Mouse (Mus musculus): ENCODE measurements at regions not wholly inside any gene's neighbourhood (a gene's known extent, or its start where the extent isn't known, plus 50 kb on each side); places are given as distances from the start of the nearest gene placed in this dataset.
"Not testable (repeated sequence)": the region's sequence is repeated elsewhere in the genome, so short reads cannot be mapped to it uniquely, and the experiment has no call there.

- H3K36me3 ChIP-seq (replicated peaks; ENCODE audit: control insufficient read depth, insufficient read depth, low read length); H3K27me3 ChIP-seq (ENCODE audit: control insufficient read depth, insufficient read depth, low read length); H3K4me1 ChIP-seq (ENCODE audit: control insufficient read depth, insufficient read depth); H3K27ac ChIP-seq (ENCODE audit: low read depth); H3K4me2 ChIP-seq (ENCODE audit: low read depth, low read length); H3K9me3 ChIP-seq (replicated peaks; ENCODE audit: control insufficient read depth, low read length); ATAC-seq (ENCODE audit: insufficient read depth, low read depth); DNase-seq (ENCODE audit: low spot score); H3K9ac ChIP-seq (replicated peaks; ENCODE audit: low read depth, low read length); H3K4me3 ChIP-seq (ENCODE audit: low read depth, low read length): not testable (repeated sequence)
- 63% methylated on average over 2 of the region's 2 CpGs for WGBS
Observed at GRCm38 (mm10) chr8:20116785-20117184, 213.6 kb downstream of the Gm31371 start.

DNA sequence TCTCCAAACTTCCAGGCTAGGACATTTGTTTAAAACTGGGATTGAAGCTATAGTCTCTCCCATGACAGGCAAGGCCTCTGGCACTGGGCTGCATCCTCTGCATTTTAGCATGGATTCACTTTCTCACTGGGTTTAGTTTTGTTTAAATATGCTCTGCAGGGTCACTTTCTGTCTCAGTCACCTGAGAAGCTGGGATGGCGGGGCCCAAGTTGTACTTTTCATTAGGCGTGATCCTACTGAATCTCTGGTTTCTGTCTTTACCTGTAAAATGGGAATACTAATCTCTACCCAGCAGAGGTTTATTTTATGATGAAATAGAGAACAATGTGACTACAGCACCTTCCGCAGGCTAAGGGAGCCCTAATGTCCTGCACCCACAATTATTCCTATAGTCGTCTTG is 216.4 kb downstream of the Gm31371 start:
- not testable (repeated sequence) for ATAC-seq (ENCODE audit: insufficient read depth, low read depth); H3K4me3 ChIP-seq (ENCODE audit: low read depth, low read length)
- 67% methylated on average over 4 of the region's 4 CpGs for WGBS

DNA sequence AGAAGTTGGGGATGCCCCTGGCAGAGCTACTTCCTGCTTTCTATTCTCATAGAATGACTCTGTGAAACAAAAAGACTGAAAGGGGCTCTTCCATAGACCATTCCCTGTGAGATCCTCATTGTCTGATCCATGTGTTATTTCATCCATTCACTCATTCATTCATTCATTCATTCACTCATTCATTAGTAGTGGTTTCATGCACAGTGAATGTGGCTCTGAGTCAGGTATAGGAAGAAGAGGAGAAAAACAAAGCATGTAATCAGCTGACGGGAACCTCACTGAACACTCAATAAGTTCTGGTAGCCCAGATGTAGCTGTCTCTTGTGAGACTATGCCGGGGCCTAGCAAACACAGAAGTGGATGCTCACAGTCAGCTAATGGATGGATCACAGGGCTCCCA is 217.0 kb downstream of the Gm31371 start:
- not testable (repeated sequence) for H3K4me2 ChIP-seq (ENCODE audit: low read depth, low read length)

More for the DNA sequence above, 216.4 kb downstream of the Gm31371 start:
- H3K36me3 ChIP-seq (replicated peaks; ENCODE audit: control insufficient read depth, insufficient read depth, low read length); H3K4me2 ChIP-seq (ENCODE audit: low read depth, low read length); H3K27me3 ChIP-seq (ENCODE audit: control insufficient read depth, insufficient read depth, low read length); H3K9ac ChIP-seq (replicated peaks; ENCODE audit: low read depth, low read length); H3K9me3 ChIP-seq (replicated peaks; ENCODE audit: control insufficient read depth, low read length); H3K27ac ChIP-seq (ENCODE audit: low read depth); H3K4me1 ChIP-seq (ENCODE audit: control insufficient read depth, insufficient read depth); DNase-seq (ENCODE audit: low spot score): not testable (repeated sequence)

DNA sequence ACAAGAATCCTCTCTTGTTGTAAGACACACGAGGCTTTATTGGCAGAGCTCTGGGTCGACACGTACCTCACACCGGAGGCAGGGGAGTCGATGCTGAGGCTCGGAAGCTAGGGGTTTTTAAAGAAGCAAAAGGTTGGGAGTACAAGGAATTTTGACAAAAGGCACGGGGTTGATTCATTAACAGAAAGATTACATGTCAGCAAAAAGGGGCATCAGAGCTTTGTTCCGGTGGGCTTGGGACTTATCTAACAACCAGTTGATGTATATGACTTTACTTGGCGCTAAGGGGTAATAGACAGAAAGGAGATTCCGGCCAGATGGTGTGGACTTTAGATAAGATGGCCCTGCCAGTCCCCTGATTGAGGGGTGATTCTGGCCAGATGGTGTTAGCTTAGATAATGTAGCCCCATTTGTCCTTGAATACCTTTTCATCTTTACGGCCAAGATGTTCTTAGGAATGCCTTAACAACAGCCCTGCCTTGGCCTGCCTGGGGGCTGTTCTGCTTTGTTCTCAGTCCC is 218.3 kb downstream of the Gm31371 start:
- H3K4me3 ChIP-seq (ENCODE audit: low read depth, low read length); ATAC-seq (ENCODE audit: insufficient read depth, low read depth); H3K4me2 ChIP-seq (ENCODE audit: low read depth, low read length); H3K27me3 ChIP-seq (ENCODE audit: control insufficient read depth, insufficient read depth, low read length); DNase-seq (ENCODE audit: low spot score); H3K9me3 ChIP-seq (replicated peaks; ENCODE audit: control insufficient read depth, low read length); H3K36me3 ChIP-seq (replicated peaks; ENCODE audit: control insufficient read depth, insufficient read depth, low read length); H3K9ac ChIP-seq (replicated peaks; ENCODE audit: low read depth, low read length); H3K27ac ChIP-seq (ENCODE audit: low read depth); H3K4me1 ChIP-seq (ENCODE audit: control insufficient read depth, insufficient read depth): not testable (repeated sequence)
- WGBS = 88% methylated on average over 9 of the region's 11 CpGs

More for the DNA sequence above, 217.0 kb downstream of the Gm31371 start:
- not testable (repeated sequence) for H3K4me3 ChIP-seq (ENCODE audit: low read depth, low read length); H3K36me3 ChIP-seq (replicated peaks; ENCODE audit: control insufficient read depth, insufficient read depth, low read length); H3K9ac ChIP-seq (replicated peaks; ENCODE audit: low read depth, low read length); H3K9me3 ChIP-seq (replicated peaks; ENCODE audit: control insufficient read depth, low read length); H3K27me3 ChIP-seq (ENCODE audit: control insufficient read depth, insufficient read depth, low read length); H3K4me1 ChIP-seq (ENCODE audit: control insufficient read depth, insufficient read depth); H3K27ac ChIP-seq (ENCODE audit: low read depth); DNase-seq (ENCODE audit: low spot score); ATAC-seq (ENCODE audit: insufficient read depth, low read depth)
- 96% methylated on average over 2 of the region's 2 CpGs for WGBS

DNA sequence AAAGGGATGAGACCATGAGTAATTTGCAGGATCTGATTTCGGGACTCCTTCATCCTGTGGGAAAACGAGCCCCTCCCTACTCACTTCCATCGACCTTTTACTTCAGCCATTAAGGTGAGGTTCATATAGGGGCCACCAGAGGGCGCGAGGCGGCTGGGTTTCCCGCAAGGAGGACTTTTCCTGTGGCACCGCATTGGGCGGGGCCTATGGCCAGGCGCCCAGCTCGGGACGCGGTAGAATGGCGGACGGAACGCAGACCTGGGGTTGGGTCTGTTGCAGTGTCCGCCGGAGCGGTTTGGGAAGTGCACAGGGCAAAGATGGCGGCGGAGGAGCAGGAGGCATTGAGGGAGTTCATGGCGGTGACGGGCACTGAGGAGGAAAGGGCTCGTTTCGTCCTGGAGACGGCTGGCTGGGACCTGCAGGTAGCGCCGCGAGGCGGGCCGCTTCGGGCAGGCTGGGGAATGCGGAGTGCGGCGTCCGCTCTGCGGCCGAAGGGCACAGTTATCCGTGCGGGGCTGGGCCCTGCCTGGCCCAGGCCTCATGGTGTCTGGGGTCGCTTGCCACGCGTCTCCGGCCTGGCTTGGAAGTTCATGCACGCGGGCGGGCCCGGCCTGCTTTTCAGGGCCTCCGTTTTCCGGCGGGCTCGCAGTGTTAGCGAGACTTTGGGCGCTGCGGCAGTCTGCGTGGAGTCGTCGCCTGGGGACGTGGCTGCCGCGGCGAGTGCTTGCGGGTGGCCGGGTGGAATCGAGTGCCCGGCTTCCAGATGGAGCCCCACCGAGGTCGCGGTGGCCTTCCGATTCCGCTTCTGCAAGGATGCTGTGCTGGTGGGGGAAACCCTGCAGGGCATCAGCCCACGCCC is 219.1 kb downstream of the Gm31371 start:
- Histone ChIP-seq H3K4me2 (ENCODE audit: low read depth, low read length) (peak overlapping the region; percentile 39), H3K27ac (ENCODE audit: low read depth) (peak overlapping the region; percentile 75), H3K9ac (replicated peaks; ENCODE audit: low read depth, low read length) (peak overlapping the region; percentile 63), H3K4me3 (ENCODE audit: low read depth, low read length) (peak overlapping the region; percentile 54)
- H3K27me3 ChIP-seq (ENCODE audit: control insufficient read depth, insufficient read depth, low read length); H3K36me3 ChIP-seq (replicated peaks; ENCODE audit: control insufficient read depth, insufficient read depth, low read length); H3K9me3 ChIP-seq (replicated peaks; ENCODE audit: control insufficient read depth, low read length); H3K4me1 ChIP-seq (ENCODE audit: control insufficient read depth, insufficient read depth): not testable (repeated sequence)
- WGBS = 5% methylated on average over 55 of the region's 72 CpGs
- peak; percentile 100 for ATAC-seq (ENCODE audit: insufficient read depth, low read depth)
- TF ChIP-seq CTCF (IDR thresholded peaks at IDR 0.05; ENCODE audit: low read depth) = peak; percentile 81
- peak; percentile 91 for DNase-seq (ENCODE audit: low spot score)

DNA sequence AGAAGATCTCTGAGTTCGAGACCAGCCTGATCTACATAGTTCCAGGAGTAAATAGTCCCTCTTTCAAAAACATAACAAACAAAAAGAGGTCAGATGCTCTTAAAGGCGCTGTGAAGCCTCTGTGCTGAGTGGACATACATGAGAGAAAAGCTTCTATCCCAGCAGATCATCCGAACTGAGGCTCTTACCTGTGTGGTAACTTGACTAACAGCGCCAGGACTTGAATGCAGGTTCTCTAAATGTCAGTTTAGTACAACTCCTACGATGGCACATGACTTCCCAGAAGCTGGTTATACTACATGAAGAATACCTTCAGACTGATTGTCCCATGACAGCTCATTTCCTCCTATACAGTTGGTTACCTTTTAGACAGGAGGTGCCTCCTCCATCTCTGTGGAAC is 220.4 kb downstream of the Gm31371 start:
- H3K27ac ChIP-seq (ENCODE audit: low read depth); H3K4me2 ChIP-seq (ENCODE audit: low read depth, low read length); H3K4me3 ChIP-seq (ENCODE audit: low read depth, low read length); H3K27me3 ChIP-seq (ENCODE audit: control insufficient read depth, insufficient read depth, low read length); H3K4me1 ChIP-seq (ENCODE audit: control insufficient read depth, insufficient read depth); DNase-seq (ENCODE audit: low spot score); ATAC-seq (ENCODE audit: insufficient read depth, low read depth); H3K9me3 ChIP-seq (replicated peaks; ENCODE audit: control insufficient read depth, low read length); H3K36me3 ChIP-seq (replicated peaks; ENCODE audit: control insufficient read depth, insufficient read depth, low read length); H3K9ac ChIP-seq (replicated peaks; ENCODE audit: low read depth, low read length): not testable (repeated sequence)
- WGBS = 93% methylated on average over 5 of the region's 5 CpGs

- DNase-seq (ENCODE audit: low spot score); H3K4me2 ChIP-seq (ENCODE audit: low read depth, low read length); ATAC-seq (ENCODE audit: insufficient read depth, low read depth); H3K36me3 ChIP-seq (replicated peaks; ENCODE audit: control insufficient read depth, insufficient read depth, low read length); H3K4me1 ChIP-seq (ENCODE audit: control insufficient read depth, insufficient read depth); H3K27ac ChIP-seq (ENCODE audit: low read depth); H3K27me3 ChIP-seq (ENCODE audit: control insufficient read depth, insufficient read depth, low read length); H3K9ac ChIP-seq (replicated peaks; ENCODE audit: low read depth, low read length); H3K9me3 ChIP-seq (replicated peaks; ENCODE audit: control insufficient read depth, low read length); H3K4me3 ChIP-seq (ENCODE audit: low read depth, low read length): not testable (repeated sequence)
- WGBS = no CpG with 5 or more reads among the region's 1 CpGs
Observed at GRCm38 (mm10) chr8:20135626-20136025, 227.4 kb downstream of the Gm15319 start.

- DNase-seq (ENCODE audit: low spot score); ATAC-seq (ENCODE audit: insufficient read depth, low read depth); H3K4me1 ChIP-seq (ENCODE audit: control insufficient read depth, insufficient read depth); H3K4me3 ChIP-seq (ENCODE audit: low read depth, low read length); H3K36me3 ChIP-seq (replicated peaks; ENCODE audit: control insufficient read depth, insufficient read depth, low read length); H3K27me3 ChIP-seq (ENCODE audit: control insufficient read depth, insufficient read depth, low read length); H3K9me3 ChIP-seq (replicated peaks; ENCODE audit: control insufficient read depth, low read length); H3K4me2 ChIP-seq (ENCODE audit: low read depth, low read length); H3K27ac ChIP-seq (ENCODE audit: low read depth); H3K9ac ChIP-seq (replicated peaks; ENCODE audit: low read depth, low read length): not testable (repeated sequence)
- 85% methylated on average over 4 of the region's 4 CpGs for WGBS
Observed at GRCm38 (mm10) chr8:20145436-20145835, 217.6 kb downstream of the Gm15319 start.
